8 mouse cellular contexts compared by ENCODE assay signal in genomic region chr1:155244771-155245211, GRCm38 (mm10). TPM values are rescaled to one million over a fixed set of nuclear protein-coding genes. Genes with fewer than 3 reads are reported as not detected.
DNase-seq lines count a peak whose midpoint lies in the region; ATAC-seq and TF ChIP-seq lines count a peak whose summit lies in the region.

No protein-coding gene starts in this region.

- peaks cover 11% of the 10 kb centered on the region for H3K4me1 ChIP-seq in liver, embryonic 13.5 days (replicated peaks)
- no peaks in the 10 kb centered on the region for H3K4me1 ChIP-seq in stomach, postnatal 0 days (replicated peaks; ENCODE audit: control insufficient read depth, insufficient read depth)

- H3K36me3 ChIP-seq in liver, embryonic 13.5 days: no peaks in the 10 kb centered on the region
- no peaks in the 10 kb centered on the region for H3K36me3 ChIP-seq in stomach, postnatal 0 days (ENCODE audit: control insufficient read depth, insufficient read depth, low read length)

- no peak overlapping the region for H3K27ac ChIP-seq in liver, embryonic 13.5 days
- peak overlapping the region; percentile 87 for H3K27ac ChIP-seq in stomach, postnatal 0 days (replicated peaks)

- H3K4me3 ChIP-seq in liver, embryonic 13.5 days (replicated peaks): peak overlapping the region; percentile 51
- peak overlapping the region; percentile 56 for H3K4me3 ChIP-seq in stomach, postnatal 0 days (ENCODE audit: low read depth, low read length)

- H3K9me3 ChIP-seq in liver, embryonic 13.5 days (replicated peaks): no peaks in the 10 kb centered on the region
- H3K9me3 ChIP-seq in stomach, postnatal 0 days (ENCODE audit: control insufficient read depth, low read length): no peaks in the 10 kb centered on the region

- no peak for ATAC-seq in liver, embryonic 13.5 days (ENCODE audit: low read depth)
- no peak for ATAC-seq in stomach, postnatal 0 days (ENCODE audit: low FRiP score, low TSS enrichment)

- peak overlapping the region; percentile 67 for H3K4me2 ChIP-seq in liver, embryonic 13.5 days
- H3K4me2 ChIP-seq in stomach, postnatal 0 days (replicated peaks; ENCODE audit: low read depth): peak overlapping the region; percentile 71

- peaks cover 80% of the 10 kb centered on the region for H3K27me3 ChIP-seq in liver, embryonic 13.5 days
- H3K27me3 ChIP-seq in stomach, postnatal 0 days (ENCODE audit: control insufficient read depth, insufficient read depth, low read length): no peaks in the 10 kb centered on the region

- peak overlapping the region; percentile 26; the same call in 1 of the 2 replicates for H3K9ac ChIP-seq in liver, embryonic 13.5 days
- peak overlapping the region; percentile 86 for H3K9ac ChIP-seq in stomach, postnatal 0 days (ENCODE audit: low read length)

- no peak for TF ChIP-seq CTCF in stomach, postnatal 0 days (IDR thresholded peaks at IDR 0.05; ENCODE audit: low read depth)

- peak; percentile 49 for DNase-seq in kidney, adult 11 months
- DNase-seq in kidney, postnatal 14 days: no peak
- peak; percentile 56 for DNase-seq in adrenal gland, postnatal 10 days
- DNase-seq in heart, postnatal 4 days: peak; percentile 59
- no peak for DNase-seq in liver, embryonic 13.5 days
- no peak for DNase-seq in stomach, postnatal 0 days (ENCODE audit: low spot score)
- DNase-seq in frontal cortex, postnatal 25 days (ENCODE audit: low spot score in 2 of 2): no peak
- no peak for DNase-seq in urinary bladder, adult 18-20 months (ENCODE audit: low spot score in 2 of 2)

- TF ChIP-seq EP300 in stomach, postnatal 0 days (optimal IDR thresholded peaks at IDR 0.05): no peak

- 5% methylated on average over 29 of the region's 29 CpGs for WGBS in liver, embryonic 13.5 days (ENCODE audit: insufficient replicate concordance)
- WGBS in stomach, postnatal 0 days: 11% methylated on average over 28 of the region's 29 CpGs

RNA-seq across cellular contexts. Expression of gene BC034090, which starts 0.5 kb away (rescaled TPM):
- total RNA-seq in adrenal gland, postnatal 10 days (2021): 10 to 100 TPM; 22.3 to 26.2 TPM
- total RNA-seq in heart, postnatal 4 days (2021): 10 to 100 TPM; 55.0 to 60.7 TPM
- polyA plus RNA-seq in liver, embryonic 13.5 days (2015; fragmentation: Nextera tagmentation; extraction: Ambion mirVana): 0.13 and 0.28 TPM in 2 replicates
- 1.6 TPM in 2 replicates for polyA plus RNA-seq in stomach, postnatal 0 days (2015; fragmentation: Nextera tagmentation; extraction: Ambion mirVana)

Comparison
In these comparisons a context has a peak if more than half of its experiments do, and no peak if none do; other contexts are left out.
1. DNase-seq: peak in kidney, adult 11 months (single experiment), adrenal gland, postnatal 10 days (single experiment) and heart, postnatal 4 days (single experiment); none in kidney, postnatal 14 days (single experiment), liver, embryonic 13.5 days (single experiment), stomach, postnatal 0 days (single experiment), frontal cortex, postnatal 25 days (0 of 2) and urinary bladder, adult 18-20 months (0 of 2).